Mouse (Mus musculus) ES-Bruce4 (cell line): ENCODE measurements at regions not wholly inside any gene's neighbourhood (a gene's known extent, or its start where the extent isn't known, plus 50 kb on each side); places are given as distances from the start of the nearest gene placed in this dataset.

ENCODE experiments used
- H3K27ac ChIP-seq: 2 replicates; pipeline ENCODE4 v1.5.1; 2012; ENCODE audit warnings: low read length, inconsistent platforms; ENCODE audit not compliant: insufficient read depth
- H3K27me3 ChIP-seq: 2 replicates; pipeline ENCODE4 v1.6.1; 2012; ENCODE audit warnings: mild to moderate bottlenecking, low read length, inconsistent platforms; ENCODE audit not compliant: control insufficient read depth, poor library complexity, insufficient read depth, severe bottlenecking
- H3K36me3 ChIP-seq: 2 replicates; pipeline ENCODE4 v1.6.1; 2012; ENCODE audit warnings: inconsistent platforms, mild to moderate bottlenecking, low read length, moderate library complexity; ENCODE audit not compliant: control insufficient read depth, poor library complexity, insufficient read depth, severe bottlenecking
- H3K4me1 ChIP-seq: one replicate; pipeline ENCODE4 v1.8.1; 2011; ENCODE audit warnings: low read length; ENCODE audit not compliant: control insufficient read depth, insufficient read depth
- H3K4me3 ChIP-seq: 2 replicates; pipeline ENCODE4 v1.5.1; 2011; ENCODE audit warnings: low read depth, mild to moderate bottlenecking, low read length
- H3K9ac ChIP-seq: 2 replicates; pipeline ENCODE4 v1.6.1; 2012; ENCODE audit warnings: low read depth, mild to moderate bottlenecking, inconsistent platforms; ENCODE audit not compliant: poor library complexity, severe bottlenecking
- H3K9me3 ChIP-seq: replicated peaks from 2 replicates; pipeline ENCODE4 v1.6.1; 2012; ENCODE audit warnings: mild to moderate bottlenecking, low read length, inconsistent platforms; ENCODE audit not compliant: control insufficient read depth, poor library complexity, insufficient read depth, severe bottlenecking
- CTCF ChIP-seq: IDR thresholded peaks from one replicate; pipeline ENCODE4 v1.8.1; 2011; ENCODE audit warnings: low read depth, low read length
- EP300 ChIP-seq: IDR thresholded peaks from 2 replicates; pipeline ENCODE4 v1.6.1; 2011; ENCODE audit warnings: low read depth, low read length; ENCODE audit not compliant: insufficient read depth
- POLR2A ChIP-seq: IDR thresholded peaks from one replicate; pipeline ENCODE4 v1.8.1; 2011; ENCODE audit warnings: low read length; ENCODE audit not compliant: insufficient read depth

DNA sequence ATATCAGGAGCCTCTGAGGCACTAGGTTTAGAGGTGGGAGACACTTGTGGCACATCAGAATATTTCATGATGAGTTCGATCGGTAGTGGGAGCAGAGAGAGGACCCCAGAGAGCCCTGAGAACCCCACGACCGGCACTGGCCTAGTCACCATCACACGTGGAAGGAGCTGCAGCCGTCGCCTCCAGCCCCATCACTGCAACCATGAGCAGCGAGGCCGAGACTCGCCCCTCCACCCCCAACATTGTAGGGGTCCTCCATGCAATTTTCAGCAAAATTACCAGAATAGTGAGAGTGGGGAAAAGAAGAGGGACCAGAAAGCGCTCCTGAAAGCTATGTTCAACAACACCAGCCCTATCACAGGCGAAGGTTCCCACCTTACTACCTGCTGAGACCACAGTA is 297.0 kb downstream of the Edem1 start:
- no peak overlapping the region for H3K4me3 ChIP-seq
- H3K27me3 ChIP-seq: no peaks in the 10 kb centered on the region
- TF ChIP-seq EP300: no peak
- H3K27ac ChIP-seq: no peak overlapping the region
- H3K9ac ChIP-seq: no peak overlapping the region
- no peaks in the 10 kb centered on the region for H3K4me1 ChIP-seq
- H3K9me3 ChIP-seq: no peaks in the 10 kb centered on the region; the same call in 1 of the 2 replicates
- H3K36me3 ChIP-seq: no peaks in the 10 kb centered on the region

DNA sequence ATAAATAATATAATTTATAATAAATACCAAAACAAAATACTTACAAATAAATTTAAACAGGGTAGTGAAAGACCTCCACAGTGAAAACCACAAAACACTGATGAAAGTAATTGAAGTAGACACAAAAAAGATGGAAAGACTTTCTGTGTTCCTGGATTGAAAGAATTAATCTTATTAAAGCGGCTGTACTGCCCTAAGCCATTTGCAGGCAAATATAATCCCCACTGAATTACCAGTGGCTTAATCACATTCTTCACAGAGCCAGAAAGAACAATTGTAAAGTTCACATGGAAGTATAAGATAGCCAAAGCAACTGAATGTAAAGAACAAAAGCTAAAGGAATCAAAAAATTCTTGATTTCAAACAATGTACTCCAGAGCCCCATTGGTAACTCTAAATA is 298.8 kb downstream of the Edem1 start:
- Histone ChIP-seq H3K36me3 (no peaks in the 10 kb centered on the region), H3K9ac (no peak overlapping the region)
- TF ChIP-seq EP300: no peak
- TF ChIP-seq CTCF: no peak
- no peak for TF ChIP-seq POLR2A

DNA sequence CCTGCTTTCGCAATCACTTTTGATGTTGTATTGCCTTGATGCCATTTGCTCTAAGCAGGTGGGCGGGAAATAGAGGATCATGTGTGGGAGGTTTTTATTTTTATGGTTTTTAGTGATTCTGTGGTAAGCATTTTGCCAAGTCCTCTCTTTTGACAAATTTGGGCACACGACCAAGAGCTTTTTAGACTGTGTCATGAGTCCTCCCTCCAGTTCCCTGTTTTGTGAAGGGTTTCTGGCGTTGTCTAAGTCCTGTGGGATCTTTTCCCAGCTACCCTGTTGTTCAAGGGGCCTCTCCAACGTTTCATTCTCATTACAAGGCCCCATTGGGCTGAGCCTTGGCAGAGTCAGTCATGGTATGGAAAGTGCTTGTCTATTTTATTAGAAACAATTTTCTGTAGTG is 317.7 kb downstream of the Edem1 start:
- H3K9ac ChIP-seq: no peak overlapping the region
- H3K27me3 ChIP-seq: no peaks in the 10 kb centered on the region
- no peaks in the 10 kb centered on the region for H3K9me3 ChIP-seq
- no peaks in the 10 kb centered on the region for H3K4me1 ChIP-seq
- no peaks in the 10 kb centered on the region for H3K36me3 ChIP-seq
- H3K4me3 ChIP-seq: no peak overlapping the region
- TF ChIP-seq CTCF (no peak), EP300 (no peak), POLR2A (no peak)
- H3K27ac ChIP-seq: no peak overlapping the region

More for the DNA sequence above, 298.8 kb downstream of the Edem1 start:
- H3K4me1 ChIP-seq: no peaks in the 10 kb centered on the region
- no peak overlapping the region for H3K27ac ChIP-seq
- H3K27me3 ChIP-seq: no peaks in the 10 kb centered on the region
- no peaks in the 10 kb centered on the region; the same call in 1 of the 2 replicates for H3K9me3 ChIP-seq
- H3K4me3 ChIP-seq: no peak overlapping the region

DNA sequence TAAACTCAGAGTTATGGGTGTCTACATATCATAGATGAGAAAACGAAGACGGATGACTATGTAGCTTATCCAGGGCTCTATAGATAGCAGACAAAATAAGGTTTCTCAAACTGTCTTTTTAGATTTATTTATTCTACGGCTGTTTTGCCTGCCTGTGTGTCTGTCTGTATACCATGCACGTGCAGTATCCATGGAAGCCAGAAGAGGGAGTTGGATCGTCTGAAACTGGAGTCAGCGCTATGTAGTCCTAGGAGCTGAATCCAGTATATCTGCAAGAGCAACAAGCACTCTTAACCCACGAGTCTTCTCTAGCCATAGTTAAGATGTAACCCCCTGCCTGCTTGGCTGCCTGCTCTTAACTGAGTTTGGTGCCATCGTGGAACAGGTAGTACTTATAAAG is 320.6 kb downstream of the Edem1 start:
- no peaks in the 10 kb centered on the region for H3K36me3 ChIP-seq
- H3K4me3 ChIP-seq: no peak overlapping the region
- no peaks in the 10 kb centered on the region for H3K27me3 ChIP-seq
- H3K9me3 ChIP-seq: no peaks in the 10 kb centered on the region
- no peak overlapping the region for H3K27ac ChIP-seq
- no peak overlapping the region for H3K9ac ChIP-seq
- no peaks in the 10 kb centered on the region for H3K4me1 ChIP-seq
- no peak for TF ChIP-seq POLR2A
- TF ChIP-seq CTCF: no peak
- TF ChIP-seq EP300: no peak

DNA sequence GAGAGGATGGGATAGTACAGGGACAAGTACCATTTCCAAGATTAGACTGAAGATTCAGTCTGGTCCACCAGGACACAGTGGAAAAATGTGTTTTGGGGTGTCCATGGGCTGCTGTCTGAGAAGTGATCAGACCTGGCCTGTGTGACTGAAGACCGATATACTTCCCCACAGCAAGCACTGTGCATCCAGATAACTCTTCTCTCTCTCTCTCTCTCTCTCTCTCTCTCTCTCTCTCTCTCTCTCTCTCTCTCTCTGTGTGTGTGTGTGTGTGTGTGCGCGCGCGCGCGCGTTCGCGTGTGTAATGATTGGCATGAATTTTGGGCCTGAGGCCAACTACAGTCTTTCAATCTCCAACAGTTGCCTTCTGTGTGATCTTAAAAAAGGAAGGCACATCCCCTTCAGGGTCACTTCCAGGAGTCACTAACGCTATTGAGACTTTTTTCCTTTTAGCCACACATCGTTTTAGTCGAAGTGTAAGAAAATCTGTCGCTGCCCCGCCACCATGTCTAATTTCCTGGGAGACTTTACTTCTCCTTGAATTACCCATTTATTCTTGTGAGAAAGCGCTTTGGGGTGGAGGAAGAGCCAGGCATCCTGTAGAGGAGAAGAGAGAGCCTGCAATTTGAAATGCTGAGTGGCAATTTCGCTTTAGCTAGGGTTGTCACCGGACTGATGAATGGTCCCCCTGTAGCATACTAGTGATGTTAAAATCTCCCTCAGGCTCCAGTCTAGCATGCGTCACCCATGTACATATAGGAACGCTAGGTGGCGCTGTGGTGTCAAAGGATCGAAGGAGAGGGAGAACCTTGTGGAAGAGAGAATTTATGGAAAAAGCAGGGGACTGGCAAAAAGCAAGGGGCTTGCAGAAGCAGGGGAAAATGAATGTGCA is 321.8 kb downstream of the Edem1 start:
- Histone ChIP-seq H3K4me3 (no peak overlapping the region), H3K27ac (no peak overlapping the region), H3K9ac (no peak overlapping the region), H3K9me3 (no peaks in the 10 kb centered on the region), H3K4me1 (no peaks in the 10 kb centered on the region), H3K36me3 (no peaks in the 10 kb centered on the region), H3K27me3 (no peaks in the 10 kb centered on the region)
- TF ChIP-seq CTCF (peak; percentile 57), POLR2A (no peak)

DNA sequence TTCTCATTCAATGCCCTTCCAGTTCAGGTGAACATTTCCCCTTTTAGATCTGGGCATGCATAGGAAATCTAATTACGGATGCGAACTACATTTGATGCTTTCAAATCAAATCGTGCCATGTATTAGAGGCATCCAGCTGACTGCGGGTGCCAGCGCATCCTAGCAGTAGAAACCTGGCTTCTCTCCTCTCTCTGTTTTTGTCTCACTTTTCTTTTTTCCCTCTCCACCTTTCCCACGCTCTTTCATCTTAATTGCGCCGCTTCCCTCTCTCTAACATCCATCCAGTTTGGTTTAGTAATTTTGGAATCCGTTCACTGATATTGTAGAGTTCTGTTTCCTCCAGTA is 322.4 kb downstream of the Edem1 start:
- Histone ChIP-seq H3K36me3 (no peaks in the 10 kb centered on the region), H3K9ac (no peak overlapping the region), H3K4me3 (no peak overlapping the region), H3K9me3 (no peaks in the 10 kb centered on the region), H3K4me1 (no peaks in the 10 kb centered on the region), H3K27ac (no peak overlapping the region), H3K27me3 (no peaks in the 10 kb centered on the region)
- no peak for TF ChIP-seq EP300
- no peak for TF ChIP-seq POLR2A
- no peak for TF ChIP-seq CTCF
